Mouse (Mus musculus) midbrain, postnatal 0 days (tissue): ENCODE measurements at regions not wholly inside any gene's neighbourhood (a gene's known extent, or its start where the extent isn't known, plus 50 kb on each side); places are given as distances from the start of the nearest gene placed in this dataset.
A peak's percentile ranks its signal among the peaks of the same experiment; 100 is the strongest.

Source experiments
- ATAC-seq: fragments of 200-750 bp; cut with Nextera tagmentation; 2 replicates; pipeline ENCODE4 v1.8.0; 2017; ENCODE audit warnings: moderate number of reproducible peaks, mild to moderate bottlenecking, moderate TSS enrichment, moderate library complexity; ENCODE audit not compliant: low FRiP score
- DNase-seq: peaks from one replicate; pipeline ENCODE4 v3.0.0-alpha.2; 2015; ENCODE audit warnings: low spot score
- H3K27ac ChIP-seq: fragments of 300-500 bp; sonication (generic); 2 replicates; pipeline ENCODE4 v1.5.1; 2014; ENCODE audit warnings: low read depth, mild to moderate bottlenecking, low read length, mixed read lengths
- H3K27me3 ChIP-seq: fragments of 300-500 bp; sonication (generic); 2 replicates; pipeline ENCODE4 v1.6.1; 2014; ENCODE audit warnings: low read length, control low read depth, mixed read lengths; ENCODE audit not compliant: insufficient read depth
- H3K36me3 ChIP-seq: fragments of 300-500 bp; sonication (generic); 2 replicates; pipeline ENCODE4 v1.6.1; 2014; ENCODE audit warnings: low read length, control low read depth, mixed read lengths; ENCODE audit not compliant: insufficient read depth
- H3K4me1 ChIP-seq: fragments of 300-500 bp; sonication (generic); 2 replicates; pipeline ENCODE4 v1.6.1; 2014; ENCODE audit warnings: mild to moderate bottlenecking, control low read depth, antibody characterized with exemption, low read length, mixed read lengths; ENCODE audit not compliant: insufficient read depth
- H3K4me2 ChIP-seq: fragments of 300-500 bp; sonication (generic); 2 replicates; pipeline ENCODE4 v1.6.1; 2014; ENCODE audit warnings: low read depth, mild to moderate bottlenecking, low read length, mixed read lengths; ENCODE audit not compliant: poor library complexity, severe bottlenecking
- H3K4me3 ChIP-seq: fragments of 300-500 bp; sonication (generic); 2 replicates; pipeline ENCODE4 v1.5.1; 2014; ENCODE audit warnings: low read depth, mild to moderate bottlenecking, low read length, moderate library complexity
- H3K9ac ChIP-seq: fragments of 300-500 bp; sonication (generic); replicated peaks from 2 replicates; pipeline ENCODE4 v1.6.1; 2014; ENCODE audit warnings: mild to moderate bottlenecking, low read length, moderate library complexity, mixed read lengths; ENCODE audit not compliant: poor library complexity, severe bottlenecking
- H3K9me3 ChIP-seq: fragments of 300-500 bp; sonication (generic); 2 replicates; pipeline ENCODE4 v1.6.1; 2016; ENCODE audit warnings: low read length, control low read depth
- CTCF ChIP-seq: IDR thresholded peaks from 2 replicates; pipeline ENCODE4 v1.5.1; 2016; ENCODE audit warnings: antibody characterized with exemption, mild to moderate bottlenecking
- WGBS: fragments of 180-500 bp; shearing (Covaris S2); extraction: QIAGEN DNeasy Blood & Tissue Kit; methylation state at CpG from one replicate; pipeline ENCODE4 v1.1.7; 2014; 5-methylcytosine and 5-hydroxymethylcytosine counted together

DNA sequence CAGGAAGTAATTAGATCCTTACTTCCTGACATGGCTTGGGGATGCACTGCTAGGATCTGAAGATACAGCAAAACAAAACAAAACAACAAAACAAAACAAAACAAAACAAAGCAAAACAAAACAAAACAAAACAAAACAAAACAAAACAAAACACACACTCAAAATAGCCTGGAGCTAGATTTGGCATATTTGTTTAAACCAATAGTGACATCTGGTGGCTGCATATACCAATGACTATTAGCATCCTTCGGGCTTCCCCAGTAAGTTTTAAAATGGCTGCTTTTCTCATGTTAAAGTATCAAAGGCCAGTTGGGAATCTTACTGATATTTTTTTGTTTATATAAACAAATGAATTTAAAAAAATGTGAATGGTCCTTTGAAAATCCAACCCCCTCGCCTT lies 52.9 kb upstream of the Ica1 start:
- Histone ChIP-seq H3K4me2 (no peak overlapping the region), H3K9me3 (no peaks in the 10 kb centered on the region), H3K36me3 (no peaks in the 10 kb centered on the region), H3K27me3 (no peaks in the 10 kb centered on the region), H3K4me3 (no peak overlapping the region), H3K27ac (no peak overlapping the region), H3K9ac (no peak overlapping the region), H3K4me1 (no peaks in the 10 kb centered on the region)
- 40% methylated on average over 2 of the region's 2 CpGs for WGBS
- DNase-seq (peak; percentile 83), ATAC-seq (no peak; the same call in 1 of the 2 replicates)
- TF ChIP-seq CTCF = peak; percentile 77

DNA sequence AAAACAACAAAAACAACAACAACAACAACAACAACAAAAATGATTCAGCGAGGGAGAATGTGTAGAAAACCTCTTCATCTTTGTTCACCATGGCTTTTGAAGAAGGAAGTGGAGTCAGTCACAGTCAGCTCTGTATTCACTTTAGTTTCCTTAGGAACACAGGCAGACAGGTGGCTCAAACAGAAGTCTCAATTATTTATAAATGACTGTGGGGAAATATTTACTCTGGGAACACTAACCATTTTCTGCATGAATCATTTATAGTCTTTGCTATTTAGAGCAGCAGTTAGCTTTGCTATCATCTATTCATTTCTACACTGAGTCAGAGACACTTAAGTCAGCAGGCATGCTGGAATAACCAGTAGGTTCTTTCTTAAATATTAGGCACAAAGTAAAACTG lies 54.6 kb upstream of the Ica1 start:
- no peak for TF ChIP-seq CTCF
- no peak for ATAC-seq
- H3K4me1 ChIP-seq = no peaks in the 10 kb centered on the region
- no peak overlapping the region for H3K9ac ChIP-seq
- H3K27me3 ChIP-seq = no peaks in the 10 kb centered on the region
- no peaks in the 10 kb centered on the region for H3K9me3 ChIP-seq
- 71% methylated on average over 1 of the region's 1 CpGs for WGBS
- DNase-seq = no peak
- no peak overlapping the region for H3K27ac ChIP-seq
- H3K36me3 ChIP-seq = no peaks in the 10 kb centered on the region
- H3K4me2 ChIP-seq = no peak overlapping the region
- H3K4me3 ChIP-seq = no peak overlapping the region

DNA sequence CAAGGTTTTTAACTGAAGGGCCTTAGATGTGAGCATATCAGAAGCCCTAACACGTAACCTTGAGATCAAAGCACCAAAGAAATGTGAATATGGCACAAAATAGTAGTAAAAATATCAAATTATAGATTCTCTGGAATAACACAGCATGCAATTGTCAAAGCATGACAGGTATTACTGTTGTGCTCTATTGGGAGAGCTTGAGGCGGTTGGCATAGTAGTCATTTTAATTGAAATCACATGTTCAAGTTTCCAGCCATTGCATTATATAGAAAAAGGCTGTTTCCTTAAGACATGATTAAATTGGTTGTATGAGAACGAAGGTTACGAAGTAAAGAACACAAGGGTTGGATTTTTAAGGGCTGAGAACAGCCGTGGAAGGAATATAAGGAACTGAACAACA lies 75.4 kb upstream of the Ica1 start:
- no peak overlapping the region for H3K4me3 ChIP-seq
- 68% methylated on average over 5 of the region's 5 CpGs for WGBS
- H3K4me1 ChIP-seq = no peaks in the 10 kb centered on the region
- no peak overlapping the region for H3K27ac ChIP-seq
- DNase-seq (no peak), ATAC-seq (peak; percentile 73)
- H3K27me3 ChIP-seq = no peaks in the 10 kb centered on the region
- no peak for TF ChIP-seq CTCF
- no peak overlapping the region for H3K4me2 ChIP-seq
- H3K36me3 ChIP-seq = no peaks in the 10 kb centered on the region
- H3K9ac ChIP-seq = no peak overlapping the region
- H3K9me3 ChIP-seq = no peaks in the 10 kb centered on the region

DNA sequence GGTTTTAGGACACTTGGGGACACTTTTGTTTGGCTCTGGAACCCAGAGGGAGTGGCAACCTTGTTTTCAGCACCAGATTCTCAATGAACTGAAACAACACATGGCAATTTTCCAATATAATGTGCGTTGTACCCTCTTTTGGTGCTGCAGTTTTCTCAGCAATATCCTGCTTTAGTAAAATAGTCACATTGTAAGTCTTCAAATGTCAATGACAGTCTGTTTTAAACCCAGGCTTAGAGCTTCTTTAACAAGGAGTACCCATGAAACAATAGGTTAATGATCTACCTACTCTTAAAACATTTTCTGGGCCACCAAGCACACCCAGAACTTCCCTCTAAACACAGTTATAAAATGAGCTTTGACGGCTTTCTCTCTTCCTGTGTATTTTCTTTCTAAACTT lies 82.3 kb upstream of the Ica1 start:
- no peak overlapping the region for H3K9ac ChIP-seq
- ATAC-seq (no peak), DNase-seq (no peak)
- no peak for TF ChIP-seq CTCF
- H3K9me3 ChIP-seq = no peaks in the 10 kb centered on the region
- H3K4me2 ChIP-seq = no peak overlapping the region
- H3K4me3 ChIP-seq = no peak overlapping the region
- H3K4me1 ChIP-seq = no peaks in the 10 kb centered on the region
- no peaks in the 10 kb centered on the region for H3K27me3 ChIP-seq
- 83% methylated on average over 2 of the region's 2 CpGs for WGBS
- no peaks in the 10 kb centered on the region for H3K36me3 ChIP-seq
- H3K27ac ChIP-seq = no peak overlapping the region

DNA sequence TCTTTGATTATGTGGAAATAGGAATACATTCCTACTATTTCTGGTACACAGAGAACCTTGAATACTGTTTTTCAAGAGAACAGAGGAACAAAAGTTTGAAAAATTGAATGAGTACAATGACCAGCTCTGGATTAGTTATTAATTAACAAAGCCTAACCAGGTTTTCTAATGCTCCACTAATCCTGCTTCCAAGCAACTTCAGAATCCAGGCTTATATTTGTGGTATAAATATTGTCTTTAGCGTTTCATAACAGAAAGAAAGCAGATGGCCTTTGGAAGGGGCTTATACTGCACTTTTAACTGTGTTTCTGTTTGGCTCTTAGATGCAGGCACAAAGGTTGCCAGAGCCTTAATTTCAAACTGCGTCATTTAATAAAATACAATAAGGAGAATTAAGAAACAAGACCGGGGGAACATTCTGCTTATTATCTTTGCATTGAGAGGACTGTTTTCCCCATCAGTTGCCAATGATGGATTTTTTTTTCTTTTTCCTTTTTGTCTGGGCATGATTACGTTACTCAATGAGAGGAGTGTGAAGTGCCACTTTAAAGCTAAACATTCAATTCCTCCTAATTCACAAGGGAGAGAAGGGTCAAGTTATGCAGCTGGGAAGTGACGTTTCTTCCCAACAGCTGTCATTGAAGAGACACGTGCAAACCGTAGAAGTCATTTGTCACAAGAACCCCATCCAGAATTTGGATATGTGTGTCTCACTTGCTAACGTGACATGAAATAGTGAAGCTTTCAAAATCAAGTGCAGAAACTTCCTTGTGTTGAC lies 84.2 kb upstream of the Nxph1 start:
- no peak for TF ChIP-seq CTCF
- DNase-seq (no peak), ATAC-seq (no peak)
- Histone ChIP-seq H3K27me3 (no peaks in the 10 kb centered on the region), H3K9me3 (no peaks in the 10 kb centered on the region), H3K9ac (no peak overlapping the region), H3K4me1 (no peaks in the 10 kb centered on the region), H3K36me3 (no peaks in the 10 kb centered on the region), H3K4me3 (no peak overlapping the region), H3K27ac (no peak overlapping the region), H3K4me2 (no peak overlapping the region)
- 67% methylated on average over 8 of the region's 8 CpGs for WGBS

DNA sequence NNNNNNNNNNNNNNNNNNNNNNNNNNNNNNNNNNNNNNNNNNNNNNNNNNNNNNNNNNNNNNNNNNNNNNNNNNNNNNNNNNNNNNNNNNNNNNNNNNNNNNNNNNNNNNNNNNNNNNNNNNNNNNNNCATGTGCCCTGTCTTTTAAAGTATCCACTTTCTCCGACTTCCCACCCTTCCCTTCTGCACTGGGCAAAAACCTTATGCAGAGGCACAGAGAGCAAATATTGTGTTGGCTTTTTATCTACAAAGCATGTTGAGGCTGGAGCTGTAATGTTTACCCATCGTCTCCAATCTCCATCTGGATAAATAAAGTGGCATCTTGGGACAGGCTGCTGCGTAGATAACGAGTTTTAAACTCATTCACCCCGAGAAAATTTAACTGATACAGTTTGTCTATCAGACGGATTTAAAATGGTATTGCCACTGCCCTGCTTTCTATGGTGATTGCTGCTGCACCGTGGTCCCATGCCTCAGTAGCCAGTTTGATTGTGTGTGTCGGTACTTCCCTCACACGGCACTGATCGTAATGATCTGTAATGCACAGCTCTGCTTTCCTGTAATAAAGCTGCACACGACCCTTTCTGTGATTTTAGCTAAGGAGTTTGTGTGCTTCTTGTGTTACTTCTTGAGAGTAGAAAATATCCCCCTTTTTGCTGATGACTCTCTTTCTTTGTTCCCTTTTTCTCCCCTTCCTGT lies 70.7 kb upstream of the Nxph1 start:
- Histone ChIP-seq H3K9me3 (no peaks in the 10 kb centered on the region), H3K36me3 (no peaks in the 10 kb centered on the region), H3K9ac (no peak overlapping the region), H3K27me3 (no peaks in the 10 kb centered on the region), H3K4me3 (no peak overlapping the region), H3K4me2 (no peak overlapping the region), H3K27ac (no peak overlapping the region), H3K4me1 (no peaks in the 10 kb centered on the region)
- DNase-seq = peak; percentile 10
- ATAC-seq = no peak
- 48% methylated on average over 11 of the region's 11 CpGs for WGBS
- TF ChIP-seq CTCF = no peak
